Mouse (Mus musculus) G1E (cell line): ENCODE results near the gene Lsm6.

Source experiments
- CTCF ChIP-seq: IDR thresholded peaks from 2 replicates; pipeline ENCODE4 v1.5.1; 2012; ENCODE audit warnings: low read depth, low read length, inconsistent platforms, mixed read lengths
- GATA1 ChIP-seq: IDR thresholded peaks from 2 replicates; pipeline ENCODE4 v1.6.1; 2012; ENCODE audit warnings: borderline replicate concordance, low read length, inconsistent platforms, mixed read lengths

DNA sequence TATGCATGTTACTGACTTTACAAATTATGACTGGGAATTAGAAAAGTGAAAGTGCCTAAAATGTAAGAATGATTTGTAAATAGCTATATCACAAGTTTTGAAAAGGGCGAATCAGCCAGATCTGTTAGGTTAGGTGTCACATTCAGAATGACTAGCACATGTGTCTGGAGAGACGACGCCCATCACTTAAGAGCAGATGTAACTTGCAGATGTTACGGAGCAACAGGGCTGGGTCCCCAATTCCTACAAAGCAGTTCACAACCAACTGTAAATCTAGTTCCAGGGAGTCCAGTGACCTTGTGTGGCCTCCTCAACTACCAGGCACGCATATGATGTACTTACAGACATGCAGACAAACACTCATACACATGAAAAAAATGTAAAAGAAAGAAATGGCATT, 12.5 kb downstream of the Lsm6 start:
- no peak for TF ChIP-seq GATA1
- TF ChIP-seq CTCF = no peak
